Mouse (Mus musculus): ENCODE measurements around the gene Fuz. TPM values are rescaled to one million over a fixed set of nuclear protein-coding genes. Genes with fewer than 3 reads are reported as not detected.
"Not testable (repeated sequence)": the region's sequence is repeated elsewhere in the genome, so short reads cannot be mapped to it uniquely, and the experiment has no call there.

The Fuz gene
- polyA plus RNA-seq, 1 experiment from 2014 or later, result 22.4 TPM

DNA sequence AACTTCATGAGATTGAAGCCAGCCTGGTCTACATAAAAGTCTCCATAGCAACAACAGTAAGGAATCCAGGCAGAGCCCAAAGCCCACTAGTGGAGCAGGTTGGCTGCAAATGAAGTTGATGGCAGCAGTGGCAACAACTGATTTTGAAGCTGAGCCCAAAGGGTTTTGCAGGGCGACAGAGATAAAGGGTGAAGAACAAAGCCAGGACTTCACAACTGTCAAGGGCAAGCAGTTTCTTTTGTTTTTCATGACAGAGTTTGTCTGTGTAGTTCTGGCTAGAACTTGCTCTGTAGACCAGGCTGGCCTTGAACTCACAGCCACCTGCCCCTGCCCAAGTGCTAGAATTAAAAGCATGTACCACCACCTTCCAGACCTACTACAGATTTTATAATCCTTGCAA is 24.7 kb upstream of the Fuz start:
- H3K9me3 ChIP-seq, result no peaks in the 10 kb centered on the region
- H3K4me3 ChIP-seq, result no peak overlapping the region
- H3K4me1 ChIP-seq, result peaks cover 29% of the 10 kb centered on the region
- H3K36me3 ChIP-seq, result peaks cover 14% of the 10 kb centered on the region
- no peak for ATAC-seq (ENCODE audit: insufficient number of reproducible peaks, insufficient read depth, low FRiP score, low TSS enrichment)
- no peak overlapping the region for H3K9ac ChIP-seq
- WGBS, result 80% methylated on average over 1 of the region's 1 CpGs
- no peak overlapping the region for H3K4me2 ChIP-seq (replicated peaks)
- H3K27ac ChIP-seq, result no peak overlapping the region
- no peaks in the 10 kb centered on the region for H3K27me3 ChIP-seq

DNA sequence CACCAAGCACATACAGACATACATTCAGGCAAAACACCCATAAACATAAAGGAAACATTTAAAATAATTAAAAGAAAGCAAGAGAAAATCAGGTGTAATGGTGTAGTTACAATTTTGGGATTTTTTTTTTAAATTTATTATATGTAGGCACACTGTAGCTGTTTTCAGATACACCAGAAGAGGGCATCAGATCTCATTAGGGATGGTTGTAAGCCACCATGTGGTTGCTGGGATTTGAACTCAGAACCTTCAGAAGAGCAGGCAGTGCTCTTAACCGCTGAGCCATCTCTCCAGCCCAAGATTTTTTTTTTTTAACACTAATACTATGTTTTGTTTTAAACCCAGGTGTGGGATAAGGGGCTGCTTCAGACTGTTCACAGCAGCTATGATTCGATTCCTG is 24.1 kb upstream of the Fuz start:
- not testable (repeated sequence) for ATAC-seq (ENCODE audit: insufficient number of reproducible peaks, insufficient read depth, low FRiP score, low TSS enrichment); H3K9ac ChIP-seq; H3K9me3 ChIP-seq; H3K4me3 ChIP-seq; H3K4me2 ChIP-seq (replicated peaks); H3K27me3 ChIP-seq
- Histone ChIP-seq H3K4me1 (peaks cover 23% of the 10 kb centered on the region), H3K36me3 (peaks cover 13% of the 10 kb centered on the region), H3K27ac (0 out of 2 replicates have a peak overlapping the region, but pooled peaks have one; percentile 11)
- WGBS, result 86% methylated on average over 2 of the region's 2 CpGs

DNA sequence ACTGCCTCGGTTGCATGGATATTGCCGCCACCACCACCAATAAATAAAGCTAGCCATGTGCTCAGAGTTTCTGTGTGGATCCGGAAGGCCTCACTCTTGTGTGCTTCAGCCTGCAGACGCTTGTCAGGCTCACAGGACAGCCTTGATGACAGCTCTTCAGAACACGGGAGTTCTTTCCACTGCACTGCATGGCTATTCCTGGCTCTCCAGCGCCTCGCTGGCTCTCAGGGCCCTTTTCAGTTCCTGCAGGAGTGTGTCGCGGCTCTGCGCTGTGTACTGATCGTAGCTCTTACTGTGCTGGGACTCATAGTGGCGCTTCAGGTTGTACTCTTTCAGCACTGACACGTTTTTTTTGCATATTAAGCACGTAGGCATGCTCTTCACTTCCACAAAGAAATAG is 18.0 kb upstream of the Fuz start:
- H3K4me2 ChIP-seq (replicated peaks), result no peak overlapping the region
- no peak overlapping the region for H3K27ac ChIP-seq
- no peak overlapping the region for H3K4me3 ChIP-seq
- H3K9ac ChIP-seq, result no peak overlapping the region
- H3K27me3 ChIP-seq, result no peaks in the 10 kb centered on the region
- WGBS, result 90% methylated on average over 14 of the region's 14 CpGs
- no peaks in the 10 kb centered on the region for H3K4me1 ChIP-seq
- ATAC-seq (ENCODE audit: insufficient number of reproducible peaks, insufficient read depth, low FRiP score, low TSS enrichment), result no peak
- H3K36me3 ChIP-seq, result peaks cover 68% of the 10 kb centered on the region
- no peaks in the 10 kb centered on the region for H3K9me3 ChIP-seq

DNA sequence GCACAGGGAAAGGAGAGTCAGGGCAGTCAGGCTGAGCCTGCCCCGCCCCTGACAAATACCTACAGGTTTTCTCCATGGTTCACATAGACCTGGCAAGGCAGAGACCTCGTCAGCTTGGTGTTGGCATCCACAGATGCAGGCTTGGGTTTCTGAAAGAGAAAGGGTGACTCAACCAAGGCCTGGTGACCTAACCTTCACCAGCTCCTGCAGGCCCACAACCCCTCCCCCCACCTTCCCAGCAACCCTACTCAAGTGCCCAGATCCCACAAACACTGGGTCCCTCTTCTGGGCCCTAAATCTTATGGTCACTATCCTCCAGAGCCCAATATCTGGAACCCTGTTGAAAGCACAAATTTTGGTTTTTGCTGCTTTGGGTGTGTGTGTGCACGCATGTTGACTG is 12.8 kb upstream of the Fuz start:
- 89% methylated on average over 3 of the region's 3 CpGs for WGBS
- no peaks in the 10 kb centered on the region for H3K27me3 ChIP-seq
- no peak overlapping the region for H3K4me2 ChIP-seq (replicated peaks)
- H3K36me3 ChIP-seq, result peaks cover 91% of the 10 kb centered on the region
- no peak overlapping the region for H3K27ac ChIP-seq
- no peak for ATAC-seq (ENCODE audit: insufficient number of reproducible peaks, insufficient read depth, low FRiP score, low TSS enrichment)
- H3K9me3 ChIP-seq, result no peaks in the 10 kb centered on the region
- no peaks in the 10 kb centered on the region for H3K4me1 ChIP-seq
- H3K9ac ChIP-seq, result no peak overlapping the region
- H3K4me3 ChIP-seq, result no peak overlapping the region

DNA sequence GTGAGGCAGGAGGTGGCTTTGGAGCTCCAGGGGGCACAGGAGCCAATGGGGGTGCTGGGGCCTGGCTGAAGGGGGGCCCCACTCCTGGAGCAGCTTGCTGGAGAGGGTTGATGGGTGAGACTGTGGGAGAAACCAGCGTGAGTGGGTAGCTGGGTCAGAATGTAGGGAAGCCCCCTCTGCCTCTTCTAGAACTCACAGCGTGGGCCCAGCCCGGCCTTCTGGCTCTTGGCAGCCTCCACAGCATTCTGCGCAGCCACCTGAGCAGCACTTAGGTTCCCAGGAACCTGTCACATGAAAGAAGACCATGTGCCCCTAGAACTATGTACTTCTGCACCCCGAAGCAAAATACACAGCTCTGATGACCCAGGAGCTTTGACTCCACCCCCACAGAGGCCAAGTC is 11.2 kb upstream of the Fuz start:
- Histone ChIP-seq H3K36me3 (peaks cover 91% of the 10 kb centered on the region), H3K27ac (no peak overlapping the region), H3K9me3 (no peaks in the 10 kb centered on the region), H3K27me3 (no peaks in the 10 kb centered on the region), H3K4me3 (no peak overlapping the region), H3K9ac (no peak overlapping the region), H3K4me2 (replicated peaks) (no peak overlapping the region), H3K4me1 (no peaks in the 10 kb centered on the region)
- 95% methylated on average over 5 of the region's 5 CpGs for WGBS
- no peak for ATAC-seq (ENCODE audit: insufficient number of reproducible peaks, insufficient read depth, low FRiP score, low TSS enrichment)

DNA sequence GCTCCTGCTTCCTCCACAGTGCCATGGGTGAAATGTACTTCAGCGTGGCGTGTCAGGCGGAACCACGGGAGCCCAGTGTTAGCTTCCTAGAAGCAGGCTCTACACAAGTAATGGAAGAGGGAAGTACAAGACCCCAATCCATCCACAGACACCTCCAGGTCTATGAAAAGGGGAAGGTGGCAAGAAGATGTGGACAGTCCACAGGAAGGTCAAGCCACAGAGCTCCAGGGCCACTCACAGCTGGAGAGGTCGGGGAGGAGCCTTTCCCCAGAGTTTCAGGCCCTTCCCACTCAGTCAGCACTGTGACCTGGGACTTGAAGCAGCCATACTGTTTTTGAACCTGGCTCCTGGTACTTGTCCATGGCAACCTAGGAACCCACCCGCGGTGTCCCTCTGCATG is 8.9 kb upstream of the Fuz start:
- peaks cover 13% of the 10 kb centered on the region for H3K4me1 ChIP-seq
- no peak overlapping the region for H3K4me2 ChIP-seq (replicated peaks)
- no peak overlapping the region for H3K9ac ChIP-seq
- H3K36me3 ChIP-seq, result peaks cover 78% of the 10 kb centered on the region
- H3K27me3 ChIP-seq, result no peaks in the 10 kb centered on the region
- H3K9me3 ChIP-seq, result no peaks in the 10 kb centered on the region
- ATAC-seq (ENCODE audit: insufficient number of reproducible peaks, insufficient read depth, low FRiP score, low TSS enrichment), result no peak
- H3K4me3 ChIP-seq, result no peak overlapping the region
- 86% methylated on average over 7 of the region's 7 CpGs for WGBS
- H3K27ac ChIP-seq, result no peak overlapping the region

DNA sequence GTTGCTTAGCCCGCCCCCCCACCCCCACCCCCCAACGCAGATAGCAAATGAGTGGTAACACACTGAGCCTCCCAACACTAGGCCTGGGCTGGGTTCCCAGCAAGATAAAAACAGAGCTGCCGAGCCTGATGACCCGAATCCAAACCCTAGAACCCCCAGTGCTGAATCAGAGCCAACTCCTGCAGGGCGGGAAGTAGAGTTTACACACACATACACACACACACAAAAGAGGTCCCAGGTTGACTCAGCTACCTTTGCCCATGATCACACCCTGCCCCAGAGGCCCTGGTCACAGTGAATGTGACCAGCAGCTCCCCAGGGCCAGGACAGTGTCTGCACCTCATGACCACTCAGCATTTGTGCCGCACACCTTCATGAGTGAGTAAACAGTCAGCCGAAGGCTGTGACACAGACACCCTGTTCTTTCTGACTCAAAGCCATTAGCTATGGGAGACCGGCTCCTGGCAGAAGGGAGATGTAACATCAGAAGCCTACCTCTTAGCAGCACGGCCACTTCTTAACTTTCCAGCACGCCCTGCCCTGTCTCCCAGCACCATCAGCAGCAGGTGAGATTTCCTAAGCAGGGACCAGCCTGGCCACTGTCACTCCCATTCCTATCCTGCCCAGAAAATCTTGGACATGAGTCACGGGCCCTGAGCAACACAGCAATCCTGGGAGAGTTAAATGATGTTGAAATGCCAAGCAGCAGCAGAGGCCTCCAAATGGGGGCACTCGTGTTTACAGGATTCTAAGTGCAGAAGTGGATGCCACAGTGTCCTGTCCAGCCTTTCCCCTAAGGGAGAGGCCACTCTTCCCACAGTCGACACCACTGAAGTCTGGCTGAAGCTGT is 7.4 kb upstream of the Fuz start:
- Histone ChIP-seq H3K27ac (no peak overlapping the region), H3K27me3 (no peaks in the 10 kb centered on the region), H3K36me3 (peaks cover 65% of the 10 kb centered on the region), H3K4me1 (peaks cover 18% of the 10 kb centered on the region), H3K4me2 (replicated peaks) (no peak overlapping the region), H3K4me3 (no peak overlapping the region), H3K9ac (no peak overlapping the region), H3K9me3 (no peaks in the 10 kb centered on the region)
- WGBS, result 90% methylated on average over 13 of the region's 13 CpGs
- no peak for ATAC-seq (ENCODE audit: insufficient number of reproducible peaks, insufficient read depth, low FRiP score, low TSS enrichment)

DNA sequence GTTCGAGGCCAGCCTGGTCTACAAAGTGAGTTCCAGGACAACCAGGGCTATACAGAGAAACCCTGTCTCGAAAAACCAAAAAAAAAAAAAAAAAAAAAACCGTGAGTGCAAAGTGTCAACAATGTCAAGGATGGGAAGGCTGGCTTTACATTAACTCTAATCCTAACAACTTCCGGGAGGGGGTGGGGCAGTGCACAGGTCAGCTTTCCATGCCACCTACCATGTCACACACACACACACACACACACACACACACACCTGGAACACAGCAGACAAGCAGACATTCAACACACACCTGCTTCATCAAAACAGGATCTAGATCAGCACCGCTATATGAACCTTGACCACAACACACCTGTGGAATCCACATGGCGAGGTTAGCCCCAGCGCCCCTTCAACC is 5.7 kb upstream of the Fuz start:
- Histone ChIP-seq H3K27ac (no peak overlapping the region), H3K4me1 (peaks cover 28% of the 10 kb centered on the region), H3K9ac (no peak overlapping the region), H3K27me3 (no peaks in the 10 kb centered on the region), H3K4me3 (no peak overlapping the region), H3K36me3 (peaks cover 50% of the 10 kb centered on the region), H3K9me3 (no peaks in the 10 kb centered on the region), H3K4me2 (replicated peaks) (0 out of 2 replicates have a peak overlapping the region, but pooled peaks have one; percentile 91)
- ATAC-seq (ENCODE audit: insufficient number of reproducible peaks, insufficient read depth, low FRiP score, low TSS enrichment), result no peak
- 82% methylated on average over 7 of the region's 7 CpGs for WGBS

DNA sequence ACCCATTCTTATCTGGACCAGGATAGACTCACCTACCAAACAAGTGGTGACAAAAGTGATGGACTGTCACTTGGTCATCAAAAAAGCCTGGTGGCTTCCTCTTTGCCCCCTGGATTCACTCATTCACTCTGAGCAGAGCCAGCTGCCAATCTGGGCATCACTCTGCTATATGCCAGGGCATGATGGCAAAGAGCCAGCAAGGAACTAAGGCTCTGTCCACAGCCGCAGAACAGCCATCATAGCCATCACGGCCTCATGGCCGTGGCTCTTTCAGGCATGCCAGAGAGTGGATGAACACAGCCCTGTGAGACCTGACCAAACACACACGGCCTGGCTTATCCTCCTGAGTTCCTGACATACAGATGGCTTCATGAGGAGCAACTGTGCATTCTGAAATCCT is 5.1 kb upstream of the Fuz start:
- 89% methylated on average over 4 of the region's 4 CpGs for WGBS
- Histone ChIP-seq H3K9me3 (no peaks in the 10 kb centered on the region), H3K36me3 (peaks cover 45% of the 10 kb centered on the region), H3K4me2 (replicated peaks) (peak overlapping the region; percentile 91), H3K9ac (0 out of 2 replicates have a peak overlapping the region, but pooled peaks have one; percentile 80), H3K4me1 (peaks cover 29% of the 10 kb centered on the region), H3K4me3 (peak overlapping the region; percentile 68), H3K27me3 (no peaks in the 10 kb centered on the region), H3K27ac (no peak overlapping the region)
- no peak for ATAC-seq (ENCODE audit: insufficient number of reproducible peaks, insufficient read depth, low FRiP score, low TSS enrichment)

DNA sequence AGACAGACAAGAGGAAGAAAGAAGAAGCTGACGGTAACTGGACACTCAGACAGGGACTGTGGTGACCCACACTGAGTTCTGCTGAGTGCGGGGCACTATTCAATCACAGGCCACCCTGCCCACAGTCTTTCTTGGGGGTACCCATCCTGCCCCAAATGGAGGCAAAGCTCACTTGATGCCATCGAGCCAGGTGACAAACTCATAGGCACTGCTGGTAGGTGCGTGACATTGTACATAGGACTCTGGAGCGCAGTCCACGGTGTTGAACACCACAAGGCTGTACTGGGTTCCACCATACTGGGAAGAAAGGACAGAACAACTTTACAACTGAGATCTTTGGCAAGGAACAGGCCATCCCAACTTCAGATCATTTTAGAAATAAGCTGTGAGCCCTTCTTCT is 4.3 kb upstream of the Fuz start:
- Histone ChIP-seq H3K9ac (peak overlapping the region; percentile 80), H3K4me3 (peak overlapping the region; percentile 68), H3K9me3 (no peaks in the 10 kb centered on the region), H3K27me3 (no peaks in the 10 kb centered on the region), H3K36me3 (peaks cover 36% of the 10 kb centered on the region), H3K4me1 (peaks cover 31% of the 10 kb centered on the region), H3K27ac (peak overlapping the region; percentile 93; the same call in 1 of the 2 replicates), H3K4me2 (replicated peaks) (peak overlapping the region; percentile 91)
- ATAC-seq (ENCODE audit: insufficient number of reproducible peaks, insufficient read depth, low FRiP score, low TSS enrichment), result no peak
- 25% methylated on average over 6 of the region's 6 CpGs for WGBS

DNA sequence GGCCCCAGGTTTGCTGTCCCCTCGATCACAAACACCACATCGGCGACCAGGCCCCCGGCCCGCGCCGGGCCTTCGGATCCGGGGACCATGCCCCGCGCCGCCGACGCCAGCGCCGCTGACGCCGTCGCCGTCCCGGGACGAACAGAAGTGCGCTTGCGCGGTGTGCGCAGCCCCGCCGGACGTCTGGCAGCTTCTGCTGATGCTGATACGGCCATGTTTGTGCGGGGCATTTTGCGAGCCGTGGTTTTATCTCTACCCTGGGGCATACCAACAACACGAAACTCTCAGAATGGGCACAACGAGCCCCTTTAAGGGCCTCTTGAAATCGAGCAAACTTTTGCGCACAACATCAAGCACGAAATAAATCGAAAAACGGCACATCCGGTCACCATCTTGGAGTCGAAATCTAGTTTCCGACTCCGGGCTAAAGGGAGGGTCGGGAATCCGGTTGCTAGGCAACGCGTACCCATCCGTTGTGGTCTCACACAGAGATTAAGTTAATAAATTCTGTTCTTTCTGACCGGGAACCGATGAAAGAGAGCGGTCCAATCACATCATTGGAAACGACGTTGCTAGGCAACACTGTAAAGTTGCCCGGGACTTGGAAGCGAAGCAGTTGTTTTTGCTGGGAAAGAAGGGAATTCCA is 3.5 kb upstream of the Fuz start, which contains the start of gene Med25:
TSS of gene Med25 (minus strand) at position 437 of the 646 bp plus-strand sequence.
- peaks cover 28% of the 10 kb centered on the region for H3K36me3 ChIP-seq
- H3K4me1 ChIP-seq, result peaks cover 39% of the 10 kb centered on the region
- peak within 1 kb of the TSS; percentile 94 for H3K27ac ChIP-seq
- ATAC-seq (ENCODE audit: insufficient number of reproducible peaks, insufficient read depth, low FRiP score, low TSS enrichment), result peak; percentile 68
- H3K27me3 ChIP-seq, result no peaks in the 10 kb centered on the region
- under 1% methylated on average over 56 of the region's 56 CpGs for WGBS
- peak within 1 kb of the TSS; percentile 80 for H3K9ac ChIP-seq
- H3K4me3 ChIP-seq, result peak within 1 kb of the TSS; percentile 68
- H3K9me3 ChIP-seq, result no peaks in the 10 kb centered on the region
- H3K4me2 ChIP-seq (replicated peaks), result peak within 1 kb of the TSS; percentile 91

DNA sequence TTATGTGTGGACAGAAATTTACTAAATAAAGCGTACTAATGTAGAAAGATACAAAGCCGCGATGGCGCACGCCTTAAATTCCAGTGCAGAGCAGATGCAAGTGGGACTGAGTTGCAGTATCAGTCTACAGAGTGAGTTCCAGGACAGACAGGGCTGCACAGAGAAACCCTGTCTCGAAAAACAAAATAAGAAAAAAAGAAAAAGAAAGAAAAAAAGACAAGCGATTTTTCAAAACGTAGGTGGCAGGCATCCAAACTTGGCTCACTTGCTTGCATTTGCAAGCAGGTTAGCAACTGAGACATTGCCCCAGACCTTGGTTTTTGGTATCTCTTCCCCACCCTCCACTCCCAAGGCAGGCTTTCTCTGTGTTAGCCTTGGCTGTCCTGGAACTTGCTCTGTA is 2.7 kb upstream of the Fuz start:
- 29% methylated on average over 8 of the region's 8 CpGs for WGBS
- Histone ChIP-seq H3K36me3 (peaks cover 25% of the 10 kb centered on the region), H3K9ac (peak overlapping the region; percentile 24; the same call in 1 of the 2 replicates), H3K9me3 (no peaks in the 10 kb centered on the region), H3K4me2 (replicated peaks) (peak overlapping the region; percentile 46), H3K27ac (peak overlapping the region; percentile 94), H3K27me3 (no peaks in the 10 kb centered on the region), H3K4me1 (peaks cover 39% of the 10 kb centered on the region), H3K4me3 (peak overlapping the region; percentile 22; the same call in 1 of the 2 replicates)
- no peak for ATAC-seq (ENCODE audit: insufficient number of reproducible peaks, insufficient read depth, low FRiP score, low TSS enrichment)

All from embryonic facial prominence, embryonic 12.5 days (tissue).